Mouse (Mus musculus): ENCODE results near the gene Cd7. TPM values are rescaled to one million over a fixed set of nuclear protein-coding genes. Genes with fewer than 3 reads are reported as not detected.
A peak's percentile ranks its signal among the peaks of the same experiment; 100 is the strongest.

The Cd7 gene
- polyA plus RNA-seq, 1 experiment from 2014 or later, result 0.50 TPM

- Histone ChIP-seq H3K9ac (replicated peaks) (no peak overlapping the region), H3K4me3 (replicated peaks) (no peak overlapping the region), H3K4me1 (replicated peaks) (no peaks in the 10 kb centered on the region), H3K9me3 (no peaks in the 10 kb centered on the region), H3K36me3 (no peaks in the 10 kb centered on the region), H3K27ac (no peak overlapping the region), H3K27me3 (no peaks in the 10 kb centered on the region), H3K4me2 (replicated peaks) (no peak overlapping the region)
- WGBS, result 98% methylated on average over 3 of the region's 3 CpGs
- no peak for ATAC-seq
Measured at GRCm38 (mm10) chr11:121010044-121010755, 29.0 kb downstream of the Cd7 start.

- Histone ChIP-seq H3K4me1 (replicated peaks) (no peaks in the 10 kb centered on the region), H3K36me3 (no peaks in the 10 kb centered on the region), H3K4me2 (replicated peaks) (no peak overlapping the region), H3K4me3 (replicated peaks) (no peak overlapping the region), H3K9ac (replicated peaks) (no peak overlapping the region), H3K27me3 (no peaks in the 10 kb centered on the region), H3K27ac (no peak overlapping the region), H3K9me3 (no peaks in the 10 kb centered on the region)
- ATAC-seq, result no peak
- WGBS, result 82% methylated on average over 6 of the region's 6 CpGs
Measured at GRCm38 (mm10) chr11:121006184-121006583, 33.0 kb downstream of the Cd7 start.

GRCm38 (mm10) chr11:121004281-121004680, 34.9 kb downstream of the Cd7 start:
- Histone ChIP-seq H3K4me2 (replicated peaks) (no peak overlapping the region), H3K27me3 (no peaks in the 10 kb centered on the region), H3K27ac (no peak overlapping the region), H3K9ac (replicated peaks) (no peak overlapping the region), H3K36me3 (0 out of 2 replicates have a peak, but pooled peaks cover 1% of the 10 kb centered on the region), H3K4me3 (replicated peaks) (no peak overlapping the region), H3K9me3 (no peaks in the 10 kb centered on the region), H3K4me1 (replicated peaks) (no peaks in the 10 kb centered on the region)
- ATAC-seq, result no peak
- 72% methylated on average over 5 of the region's 5 CpGs for WGBS

GRCm38 (mm10) chr11:121001966-121002365, 37.3 kb downstream of the Cd7 start:
- 79% methylated on average over 4 of the region's 4 CpGs for WGBS
- Histone ChIP-seq H3K9me3 (no peaks in the 10 kb centered on the region), H3K27me3 (no peaks in the 10 kb centered on the region), H3K4me2 (replicated peaks) (no peak overlapping the region), H3K9ac (replicated peaks) (no peak overlapping the region), H3K36me3 (peaks cover 4% of the 10 kb centered on the region; the same call in 1 of the 2 replicates), H3K4me3 (replicated peaks) (no peak overlapping the region), H3K4me1 (replicated peaks) (no peaks in the 10 kb centered on the region), H3K27ac (no peak overlapping the region)
- ATAC-seq, result no peak

GRCm38 (mm10) chr11:120994741-120995140, 44.5 kb downstream of the Cd7 start:
- 90% methylated on average over 6 of the region's 6 CpGs for WGBS
- H3K27ac ChIP-seq, result no peak overlapping the region
- H3K4me2 ChIP-seq (replicated peaks), result no peak overlapping the region

GRCm38 (mm10) chr11:120993586-120993985, 45.6 kb downstream of the Cd7 start:
- H3K27ac ChIP-seq, result no peak overlapping the region
- H3K9ac ChIP-seq (replicated peaks), result no peak overlapping the region
- H3K4me2 ChIP-seq (replicated peaks), result no peak overlapping the region
- ATAC-seq, result no peak
- peaks cover 38% of the 10 kb centered on the region for H3K4me1 ChIP-seq (replicated peaks)
- 75% methylated on average over 5 of the region's 5 CpGs for WGBS
- H3K9me3 ChIP-seq, result no peaks in the 10 kb centered on the region
- no peaks in the 10 kb centered on the region for H3K27me3 ChIP-seq
- no peaks in the 10 kb centered on the region for H3K36me3 ChIP-seq
- H3K4me3 ChIP-seq (replicated peaks), result no peak overlapping the region

More at GRCm38 (mm10) chr11:120994741-120995140, 44.5 kb downstream of the Cd7 start:
- Histone ChIP-seq H3K4me1 (replicated peaks) (peaks cover 26% of the 10 kb centered on the region), H3K9ac (replicated peaks) (no peak overlapping the region), H3K27me3 (no peaks in the 10 kb centered on the region), H3K4me3 (replicated peaks) (no peak overlapping the region), H3K9me3 (no peaks in the 10 kb centered on the region), H3K36me3 (peaks cover 4% of the 10 kb centered on the region; the same call in 1 of the 2 replicates)
- ATAC-seq, result no peak

GRCm38 (mm10) chr11:120993080-120993479, 46.1 kb downstream of the Cd7 start:
- Histone ChIP-seq H3K4me2 (replicated peaks) (no peak overlapping the region), H3K36me3 (no peaks in the 10 kb centered on the region), H3K4me3 (replicated peaks) (no peak overlapping the region), H3K9ac (replicated peaks) (no peak overlapping the region), H3K4me1 (replicated peaks) (peaks cover 43% of the 10 kb centered on the region), H3K27ac (no peak overlapping the region), H3K9me3 (no peaks in the 10 kb centered on the region), H3K27me3 (no peaks in the 10 kb centered on the region)
- 98% methylated on average over 3 of the region's 3 CpGs for WGBS
- ATAC-seq, result no peak

GRCm38 (mm10) chr11:120991791-120992190, 47.4 kb downstream of the Cd7 start:
- 82% methylated on average over 3 of the region's 3 CpGs for WGBS
- peak overlapping the region; percentile 98 for H3K27ac ChIP-seq
- H3K4me2 ChIP-seq (replicated peaks), result peak overlapping the region; percentile 80
- no peaks in the 10 kb centered on the region for H3K9me3 ChIP-seq
- peak overlapping the region; percentile 100 for H3K9ac ChIP-seq (replicated peaks)
- H3K27me3 ChIP-seq, result no peaks in the 10 kb centered on the region
- peak overlapping the region; percentile 98 for H3K4me3 ChIP-seq (replicated peaks)
- 0 out of 2 replicates have a peak, but pooled peaks cover under 1% of the 10 kb centered on the region for H3K36me3 ChIP-seq
- peaks cover 56% of the 10 kb centered on the region for H3K4me1 ChIP-seq (replicated peaks)
- ATAC-seq, result peak; percentile 7; the same call in 1 of the 2 replicates

GRCm38 (mm10) chr11:120990951-120991526, 48.2 kb downstream of the Cd7 start, which contains the start of gene Csnk1d:
Gene Csnk1d, minus strand, starts transcription at chr11:120991330.
- H3K4me2 ChIP-seq (replicated peaks), result peak within 1 kb of the TSS; percentile 80
- peaks cover 8% of the 10 kb centered on the region for H3K36me3 ChIP-seq
- no peaks in the 10 kb centered on the region for H3K27me3 ChIP-seq
- H3K4me1 ChIP-seq (replicated peaks), result peaks cover 60% of the 10 kb centered on the region
- 0% methylated on average over 55 of the region's 59 CpGs for WGBS
- no peaks in the 10 kb centered on the region for H3K9me3 ChIP-seq
- peak within 1 kb of the TSS; percentile 98 for H3K27ac ChIP-seq
- peak within 1 kb of the TSS; percentile 100 for H3K9ac ChIP-seq (replicated peaks)
- H3K4me3 ChIP-seq (replicated peaks), result peak within 1 kb of the TSS; percentile 98
- peak; percentile 87 for ATAC-seq

- H3K4me1 ChIP-seq (replicated peaks), result peaks cover 66% of the 10 kb centered on the region
- H3K36me3 ChIP-seq, result peaks cover 14% of the 10 kb centered on the region
- peak overlapping the region; percentile 80 for H3K4me2 ChIP-seq (replicated peaks)
- peak; percentile 49 for ATAC-seq
- H3K9me3 ChIP-seq, result no peaks in the 10 kb centered on the region
- no peaks in the 10 kb centered on the region for H3K27me3 ChIP-seq
- H3K4me3 ChIP-seq (replicated peaks), result peak overlapping the region; percentile 98
- H3K27ac ChIP-seq, result peak overlapping the region; percentile 98
- H3K9ac ChIP-seq (replicated peaks), result peak overlapping the region; percentile 100
- WGBS, result 3% methylated on average over 16 of the region's 35 CpGs
Measured at GRCm38 (mm10) chr11:120990126-120990781, 49.0 kb downstream of the Cd7 start.

GRCm38 (mm10) chr11:120989523-120989922, 49.7 kb downstream of the Cd7 start:
- H3K27me3 ChIP-seq, result no peaks in the 10 kb centered on the region
- H3K4me3 ChIP-seq (replicated peaks), result peak overlapping the region; percentile 98
- peaks cover 19% of the 10 kb centered on the region for H3K36me3 ChIP-seq
- ATAC-seq, result no peak
- peaks cover 66% of the 10 kb centered on the region for H3K4me1 ChIP-seq (replicated peaks)
- H3K9ac ChIP-seq (replicated peaks), result peak overlapping the region; percentile 100
- H3K9me3 ChIP-seq, result no peaks in the 10 kb centered on the region
- H3K4me2 ChIP-seq (replicated peaks), result peak overlapping the region; percentile 80
- H3K27ac ChIP-seq, result no peak overlapping the region
- 31% methylated on average over 1 of the region's 1 CpGs for WGBS

GRCm38 (mm10) chr11:120988410-120988809, 50.8 kb downstream of the Cd7 start:
- H3K4me3 ChIP-seq (replicated peaks), result peak overlapping the region; percentile 98
- no peak overlapping the region for H3K27ac ChIP-seq
- peak overlapping the region; percentile 80 for H3K4me2 ChIP-seq (replicated peaks)
- H3K4me1 ChIP-seq (replicated peaks), result peaks cover 61% of the 10 kb centered on the region
- H3K27me3 ChIP-seq, result no peaks in the 10 kb centered on the region
- H3K9me3 ChIP-seq, result no peaks in the 10 kb centered on the region
- H3K9ac ChIP-seq (replicated peaks), result peak overlapping the region; percentile 100
- peaks cover 22% of the 10 kb centered on the region for H3K36me3 ChIP-seq
- ATAC-seq, result no peak
- WGBS, result 78% methylated on average over 4 of the region's 4 CpGs
